Mouse (Mus musculus) thymus, adult 2 months (tissue): ENCODE measurements around the gene Isoc2a.

Experiments
- CTCF ChIP-seq: fragments of 200-500 bp; IDR thresholded peaks from 2 replicates; pipeline ENCODE4 v1.5.1; 2012; ENCODE audit warnings: mild to moderate bottlenecking, control low read depth, low read length, moderate library complexity, borderline replicate concordance; ENCODE audit not compliant: control insufficient read depth, poor library complexity, insufficient read depth; ENCODE audit errors: extremely low read depth
- POLR2A ChIP-seq: fragments of 200-500 bp; IDR thresholded peaks from 2 replicates; pipeline ENCODE4 v1.6.1; 2012; ENCODE audit warnings: mild to moderate bottlenecking, low read length, control low read depth, moderate library complexity; ENCODE audit not compliant: control insufficient read depth, poor library complexity, insufficient read depth; ENCODE audit errors: extremely low read depth

DNA sequence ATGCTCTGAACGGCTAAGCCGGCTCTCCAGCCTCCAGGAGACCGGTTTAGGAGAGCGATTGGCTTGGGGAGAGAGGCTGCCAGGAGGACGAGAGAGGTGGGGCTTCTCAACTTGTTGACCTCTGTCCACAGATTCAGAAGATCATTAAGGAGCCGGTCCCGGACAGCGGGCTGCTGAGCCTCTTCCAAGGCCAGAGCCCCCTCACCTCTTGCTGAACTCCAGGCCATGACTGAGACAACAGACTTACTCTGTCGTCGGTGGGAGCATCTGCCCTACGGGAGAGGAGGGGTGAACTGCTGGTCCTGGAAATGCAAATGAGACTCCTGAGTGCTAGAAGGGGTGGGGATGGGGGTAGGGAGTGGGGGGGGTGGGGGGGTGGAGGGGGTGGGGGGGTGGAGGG lies 18.2 kb downstream of the Isoc2a start:
- TF ChIP-seq CTCF: no peak
- TF ChIP-seq POLR2A: no peak
